Mouse (Mus musculus) adrenal gland, postnatal 14 days (tissue): ENCODE measurements at regions not wholly inside any gene's neighbourhood (a gene's known extent, or its start where the extent isn't known, plus 50 kb on each side); places are given as distances from the start of the nearest gene placed in this dataset.

ENCODE experiments used
- DNase-seq: peaks from one replicate; pipeline ENCODE4 v3.0.0; 2021; ENCODE audit warnings: mixed read lengths

- DNase-seq, result no peak
Measured at GRCm38 (mm10) chr13:79057424-79057823, 857.9 kb upstream of the Nr2f1 start.

GRCm38 (mm10) chr13:79054481-79054880, 854.9 kb upstream of the Nr2f1 start:
- DNase-seq, result no peak

GRCm38 (mm10) chr13:79053428-79053827, 853.9 kb upstream of the Nr2f1 start:
- DNase-seq, result no peak

GRCm38 (mm10) chr13:79047240-79047639, 847.7 kb upstream of the Nr2f1 start:
- no peak for DNase-seq

GRCm38 (mm10) chr13:79044657-79045056, 845.1 kb upstream of the Nr2f1 start:
- DNase-seq, result no peak

- no peak for DNase-seq
Measured at GRCm38 (mm10) chr13:79037883-79038282, 838.3 kb upstream of the Nr2f1 start.

GRCm38 (mm10) chr13:79035276-79035675, 835.7 kb upstream of the Nr2f1 start:
- DNase-seq, result no peak

GRCm38 (mm10) chr13:79029974-79030373, 830.4 kb upstream of the Nr2f1 start:
- DNase-seq, result peak; percentile 24

- peak; percentile 61 for DNase-seq
Measured at GRCm38 (mm10) chr13:79027877-79028760, 828.6 kb upstream of the Nr2f1 start.

GRCm38 (mm10) chr13:79025645-79026044, 826.1 kb upstream of the Nr2f1 start:
- DNase-seq, result no peak

GRCm38 (mm10) chr13:79018051-79018450, 818.5 kb upstream of the Nr2f1 start:
- no peak for DNase-seq

GRCm38 (mm10) chr13:79003313-79003712, 803.8 kb upstream of the Nr2f1 start:
- DNase-seq, result no peak

GRCm38 (mm10) chr13:78998855-78999254, 799.3 kb upstream of the Nr2f1 start:
- DNase-seq, result no peak

- DNase-seq, result no peak
Measured at GRCm38 (mm10) chr13:78992326-78992725, 792.8 kb upstream of the Nr2f1 start.

- no peak for DNase-seq
Measured at GRCm38 (mm10) chr13:78985921-78986320, 786.4 kb upstream of the Nr2f1 start.

- DNase-seq, result no peak
Measured at GRCm38 (mm10) chr13:78977224-78977780, 777.7 kb upstream of the Nr2f1 start.

- no peak for DNase-seq
Measured at GRCm38 (mm10) chr13:78938351-78938741, 738.8 kb upstream of the Nr2f1 start.

GRCm38 (mm10) chr13:78937389-78938350, 738.1 kb upstream of the Nr2f1 start:
- DNase-seq, result no peak

GRCm38 (mm10) chr13:78935990-78936650, 736.6 kb upstream of the Nr2f1 start:
- no peak for DNase-seq

GRCm38 (mm10) chr13:78928347-78928746, 728.8 kb upstream of the Nr2f1 start:
- no peak for DNase-seq

GRCm38 (mm10) chr13:78920802-78921201, 721.2 kb upstream of the Nr2f1 start:
- DNase-seq, result no peak

- DNase-seq, result no peak
Measured at GRCm38 (mm10) chr13:78909839-78910238, 710.3 kb upstream of the Nr2f1 start.
